Mouse (Mus musculus): ENCODE measurements at regions not wholly inside any gene's neighbourhood (a gene's known extent, or its start where the extent isn't known, plus 50 kb on each side); places are given as distances from the start of the nearest gene placed in this dataset.

DNA sequence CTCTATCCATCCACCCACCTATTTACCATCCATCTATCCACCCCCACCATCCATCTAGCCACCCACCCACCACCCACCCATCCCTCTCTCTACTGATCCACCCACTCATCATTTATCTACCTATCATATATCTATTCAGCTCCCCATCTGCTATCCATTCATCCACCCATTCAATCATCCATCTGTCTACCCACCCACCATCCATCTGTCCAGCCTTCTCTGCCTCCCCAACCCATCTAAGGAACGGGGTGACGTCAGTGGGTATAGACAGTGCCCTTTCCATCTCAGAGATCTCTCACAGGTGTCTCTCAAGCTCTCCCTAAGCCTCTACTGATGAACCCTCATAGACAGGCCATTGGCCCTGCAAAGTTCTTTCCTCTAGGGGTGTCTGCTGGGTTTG is 67.5 kb upstream of the Ccnd1 start:
- ATAC-seq (replicated peaks; ENCODE audit: low FRiP score, poor library complexity, severe bottlenecking) = no peak

DNA sequence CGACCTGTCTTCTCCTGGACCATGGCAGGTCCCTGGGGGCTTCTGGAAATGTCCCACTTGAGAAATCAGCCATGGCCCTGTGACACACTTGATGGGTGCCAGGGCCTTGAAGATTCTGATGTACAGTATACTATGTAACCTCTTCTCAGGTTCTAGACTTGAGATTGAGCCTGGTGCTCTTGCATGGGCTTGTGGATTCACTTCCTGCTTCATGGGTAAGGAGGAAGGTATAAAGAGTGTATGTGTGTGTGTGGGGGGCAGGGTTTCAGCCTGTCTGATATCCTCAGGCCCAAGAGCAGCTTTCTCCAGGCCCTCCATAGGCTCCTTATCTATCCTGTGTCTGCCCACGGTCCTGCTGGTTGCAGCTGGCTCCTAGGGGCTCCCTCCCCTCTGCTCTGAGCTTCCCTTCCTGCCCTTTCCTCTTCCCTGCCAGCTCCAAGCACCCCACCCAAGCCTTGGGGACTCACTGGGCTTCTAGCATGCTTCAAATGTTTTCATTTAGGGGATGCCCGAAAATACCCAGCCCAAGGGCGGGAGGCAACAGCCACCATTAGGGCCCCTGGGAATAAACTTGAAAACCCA is 61.9 kb upstream of the Ccnd1 start:
- ATAC-seq (replicated peaks; ENCODE audit: low FRiP score, poor library complexity, severe bottlenecking) = no peak

DNA sequence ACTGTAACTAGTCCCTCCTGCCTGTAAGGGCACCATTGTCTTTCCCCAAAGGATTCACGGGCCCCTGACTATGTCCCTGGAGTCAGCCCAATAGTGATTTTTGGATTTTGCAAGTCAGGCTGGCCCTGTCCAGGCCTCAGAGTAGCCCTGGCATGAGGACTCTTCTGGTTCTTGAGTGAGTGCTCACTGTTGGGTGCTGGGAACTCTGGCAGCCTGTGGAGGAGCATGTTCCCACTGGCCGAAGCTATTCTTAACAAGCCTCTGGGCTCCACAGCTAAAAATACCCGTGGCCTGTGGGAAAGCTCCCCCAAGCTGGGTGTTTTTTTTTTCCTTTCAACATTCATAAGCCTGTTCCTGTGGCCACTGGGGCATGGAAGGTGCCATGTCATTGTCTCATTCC is 60.0 kb upstream of the Ccnd1 start:
- no peak for ATAC-seq (replicated peaks; ENCODE audit: low FRiP score, poor library complexity, severe bottlenecking)

DNA sequence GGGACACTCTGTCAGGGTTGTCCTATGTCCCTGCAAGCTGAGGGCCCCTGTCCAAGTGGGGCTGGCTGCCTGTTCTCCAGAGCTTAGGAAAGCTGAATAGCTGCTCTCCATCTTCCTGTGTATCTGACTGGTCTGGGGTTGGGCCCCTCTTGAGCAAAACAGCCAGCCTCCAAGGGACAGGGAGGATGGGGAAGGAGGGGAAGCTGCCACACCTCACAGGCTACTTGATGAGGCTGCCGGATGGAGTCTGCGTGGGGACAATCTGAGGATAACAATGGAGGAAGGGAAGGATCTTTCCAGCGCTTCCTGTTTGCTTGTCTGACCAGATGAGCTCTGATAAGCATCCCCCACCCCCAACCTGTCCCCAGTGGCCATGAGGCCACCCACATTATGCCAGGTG is 57.1 kb upstream of the Ccnd1 start:
- no peak for ATAC-seq (replicated peaks; ENCODE audit: low FRiP score, poor library complexity, severe bottlenecking)

DNA sequence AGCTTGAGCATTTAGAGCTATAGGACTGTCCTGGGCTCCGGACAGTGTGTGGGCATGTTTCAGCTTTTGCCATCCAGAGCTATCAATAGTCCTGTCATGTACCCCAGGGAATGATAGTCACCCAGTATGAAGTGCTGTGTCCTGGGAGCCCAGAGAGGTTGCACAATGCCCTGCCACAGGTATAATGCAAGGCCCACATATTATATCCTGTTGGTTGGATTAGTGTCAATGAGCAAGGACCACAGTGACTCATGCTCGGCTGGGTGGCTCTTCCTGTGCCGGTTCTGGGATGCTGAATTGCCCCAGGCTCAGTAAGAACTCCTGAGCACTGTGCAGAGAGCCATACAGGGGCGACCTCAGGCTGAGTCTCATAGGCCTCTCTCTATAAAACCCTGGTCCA is 54.5 kb upstream of the Ccnd1 start:
- no peak for ATAC-seq (replicated peaks; ENCODE audit: low FRiP score, poor library complexity, severe bottlenecking)

DNA sequence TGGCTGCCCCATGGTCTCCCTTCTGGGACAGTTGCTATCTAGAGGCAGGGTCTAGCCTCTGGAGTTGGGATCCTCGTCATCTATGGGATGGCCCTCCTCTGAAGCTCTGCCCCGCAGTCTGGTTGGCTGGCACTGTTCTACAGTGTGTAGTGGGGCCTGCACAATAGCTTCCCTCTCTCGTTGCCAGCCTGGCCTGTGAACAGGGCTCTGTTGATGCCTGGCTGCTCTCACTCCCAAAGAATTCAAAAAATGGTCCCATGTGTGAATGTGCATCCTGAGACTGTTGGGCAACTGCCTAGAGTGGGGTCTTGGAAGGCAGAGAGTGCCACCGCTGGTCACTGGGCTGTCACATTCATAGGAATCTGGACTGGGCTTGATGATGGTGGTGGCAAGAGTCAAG is 53.8 kb upstream of the Ccnd1 start:
- no peak for ATAC-seq (replicated peaks; ENCODE audit: low FRiP score, poor library complexity, severe bottlenecking)

DNA sequence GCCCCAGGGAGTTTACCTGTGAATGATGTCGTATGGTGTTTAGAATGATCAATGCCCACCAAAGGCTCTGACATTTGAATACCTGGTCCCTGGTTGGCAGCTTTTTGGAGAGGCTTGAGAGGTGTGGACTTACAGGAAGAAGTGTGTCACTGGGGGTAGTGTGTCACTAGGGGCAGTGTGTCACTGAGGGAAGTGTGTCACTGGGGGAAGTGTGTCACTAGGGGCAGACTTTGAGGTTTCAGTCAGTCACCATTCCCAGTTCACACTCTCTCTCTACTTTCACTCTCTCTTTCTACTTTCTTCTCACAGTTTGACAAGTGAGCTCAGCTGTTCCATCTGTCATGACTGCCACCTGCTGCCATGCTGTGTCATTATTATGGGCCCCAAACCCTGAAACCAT is 52.0 kb upstream of the Ccnd1 start:
- no peak for ATAC-seq (replicated peaks; ENCODE audit: low FRiP score, poor library complexity, severe bottlenecking)
